Comparison of ENCODE assay signal across 25 mouse cellular contexts in genomic region chr19:26659976-26660375, GRCm38 (mm10). TPM values are rescaled to one million over a fixed set of nuclear protein-coding genes. Genes with fewer than 3 reads are reported as not detected.
A peak's percentile ranks its signal among the peaks of the same experiment; 100 is the strongest.
DNase-seq lines count a peak whose midpoint lies in the region; ATAC-seq and TF ChIP-seq lines count a peak whose summit lies in the region.
"Had no signal": no experiment of that assay in that cellular context is flagged by ENCODE, and none has a peak within 500 bp of the region (broad histone marks: within the 10 kb centered on the region; RNA-seq: fewer than 3 reads in every experiment).

No protein-coding gene starts in this region.

- WGBS in embryonic facial prominence, embryonic 11.5 days: 65% methylated on average over 5 of the region's 5 CpGs
- 73% methylated on average over 5 of the region's 5 CpGs for WGBS in embryonic facial prominence, embryonic 10.5 days
- 58% methylated on average over 5 of the region's 5 CpGs for WGBS in stomach, postnatal 0 days
- 84% methylated on average over 5 of the region's 5 CpGs for WGBS in liver, embryonic 11.5 days
- 74% methylated on average over 5 of the region's 5 CpGs for WGBS in lung, postnatal 0 days

- no peak overlapping the region for H3K4me3 ChIP-seq in embryonic facial prominence, embryonic 11.5 days (ENCODE audit: low read depth, low read length)
- no peak overlapping the region for H3K4me3 ChIP-seq in embryonic facial prominence, embryonic 10.5 days
- H3K4me3 ChIP-seq in stomach, postnatal 0 days (ENCODE audit: low read depth, low read length): no peak overlapping the region
- H3K4me3 ChIP-seq in liver, embryonic 11.5 days (ENCODE audit: low read depth, low read length): no peak overlapping the region
- H3K4me3 ChIP-seq in lung, postnatal 0 days (ENCODE audit: low read depth, low read length): no peak overlapping the region
- H3K4me3 ChIP-seq: embryonic facial prominence, embryonic 15.5 days; erythroblast, embryonic 14.5 days; forebrain, embryonic 10.5 days; heart, embryonic 10.5 days; hindbrain, embryonic 12.5 days had no signal

- no peak for ATAC-seq in embryonic facial prominence, embryonic 11.5 days (replicated peaks; ENCODE audit: insufficient number of reproducible peaks, low FRiP score, low TSS enrichment, low read depth)
- ATAC-seq in stomach, postnatal 0 days (ENCODE audit: low FRiP score, low TSS enrichment): 0 out of 2 replicates have a peak, but pooled peaks have one; percentile 49
- ATAC-seq in liver, embryonic 11.5 days (replicated peaks; ENCODE audit: low FRiP score): no peak
- no peak for ATAC-seq in lung, postnatal 0 days
- ATAC-seq: CD4-positive, CD25-positive, alpha-beta regulatory T cell, adult 4 months; forebrain, embryonic 14.5 days; hindbrain, postnatal 0 days had no signal

- no peak overlapping the region for H3K27ac ChIP-seq in embryonic facial prominence, embryonic 11.5 days (replicated peaks; ENCODE audit: low read depth, low read length)
- H3K27ac ChIP-seq in embryonic facial prominence, embryonic 10.5 days (replicated peaks): no peak overlapping the region
- no peak overlapping the region for H3K27ac ChIP-seq in stomach, postnatal 0 days (replicated peaks)
- no peak overlapping the region for H3K27ac ChIP-seq in liver, embryonic 11.5 days (ENCODE audit: low read depth, low read length)
- no peak overlapping the region for H3K27ac ChIP-seq in lung, postnatal 0 days (ENCODE audit: low read length)
- H3K27ac ChIP-seq: embryonic facial prominence, embryonic 15.5 days; forebrain, embryonic 10.5 days; heart, embryonic 10.5 days; hindbrain, embryonic 12.5 days; hindbrain, postnatal 0 days had no signal

- no peak for TF ChIP-seq EP300 in stomach, postnatal 0 days (optimal IDR thresholded peaks at IDR 0.05)
- no peak for TF ChIP-seq EP300 in lung, postnatal 0 days (IDR thresholded peaks at IDR 0.05)

- no peak overlapping the region for H3K4me2 ChIP-seq in embryonic facial prominence, embryonic 11.5 days (ENCODE audit: low read depth, low read length)
- H3K4me2 ChIP-seq in stomach, postnatal 0 days (replicated peaks; ENCODE audit: low read depth): no peak overlapping the region
- no peak overlapping the region for H3K4me2 ChIP-seq in liver, embryonic 11.5 days
- no peak overlapping the region for H3K4me2 ChIP-seq in lung, postnatal 0 days (replicated peaks; ENCODE audit: low read depth, low read length)
- H3K4me2 ChIP-seq: embryonic facial prominence, embryonic 15.5 days; hindbrain, embryonic 12.5 days had no signal

- H3K36me3 ChIP-seq in embryonic facial prominence, embryonic 11.5 days (replicated peaks; ENCODE audit: control insufficient read depth, insufficient read depth, low read depth, low read length): no peaks in the 10 kb centered on the region
- H3K36me3 ChIP-seq in embryonic facial prominence, embryonic 10.5 days (replicated peaks): no peaks in the 10 kb centered on the region
- peaks cover 10% of the 10 kb centered on the region for H3K36me3 ChIP-seq in stomach, postnatal 0 days (ENCODE audit: control insufficient read depth, insufficient read depth, low read length)
- H3K36me3 ChIP-seq in liver, embryonic 11.5 days (ENCODE audit: control insufficient read depth, insufficient read depth, low read length): no peaks in the 10 kb centered on the region
- peaks cover 9% of the 10 kb centered on the region for H3K36me3 ChIP-seq in lung, postnatal 0 days (ENCODE audit: insufficient read depth, low read length)
- H3K36me3 ChIP-seq: forebrain, embryonic 10.5 days; heart, embryonic 10.5 days; hindbrain, embryonic 12.5 days had no signal

- DNase-seq in embryonic facial prominence, embryonic 11.5 days (ENCODE audit: low spot score): peak; percentile 22
- DNase-seq in embryonic facial prominence, embryonic 10.5 days (ENCODE audit: low spot score): no peak
- DNase-seq in urinary bladder, postnatal 14 days (ENCODE audit: low spot score): peak; percentile 25
- DNase-seq in urinary bladder, adult 18-20 months (ENCODE audit: low spot score in 2 of 2): no peak
- DNase-seq in stomach, postnatal 0 days (ENCODE audit: low spot score): peak; percentile 38
- DNase-seq in liver, embryonic 11.5 days (ENCODE audit: low spot score): no peak
- DNase-seq in lung, postnatal 0 days (ENCODE audit: low spot score): no peak
- DNase-seq: adrenal gland, adult 8-10 months; adrenal gland, postnatal 36 days; B cell, adult 2 months; cerebellum, adult 11-12 months; cerebellum, adult 9-10 months; cerebellum, postnatal 25 days; gastrocnemius, postnatal 10 days; heart, adult 18-20 months; heart, postnatal 10 days; heart, postnatal 4 days had no signal

- H3K9me3 ChIP-seq in embryonic facial prominence, embryonic 11.5 days (replicated peaks; ENCODE audit: control insufficient read depth, low read length): no peaks in the 10 kb centered on the region
- H3K9me3 ChIP-seq in embryonic facial prominence, embryonic 10.5 days: no peaks in the 10 kb centered on the region
- H3K9me3 ChIP-seq in stomach, postnatal 0 days (ENCODE audit: control insufficient read depth, low read length): no peaks in the 10 kb centered on the region
- no peaks in the 10 kb centered on the region for H3K9me3 ChIP-seq in liver, embryonic 11.5 days (ENCODE audit: control insufficient read depth, low read length)
- H3K9me3 ChIP-seq in lung, postnatal 0 days (ENCODE audit: low read length): no peaks in the 10 kb centered on the region
- H3K9me3 ChIP-seq: embryonic facial prominence, embryonic 15.5 days; forebrain, embryonic 10.5 days; heart, embryonic 10.5 days; hindbrain, embryonic 12.5 days had no signal

- H3K4me1 ChIP-seq in embryonic facial prominence, embryonic 11.5 days (ENCODE audit: control insufficient read depth, insufficient read depth, low read length): no peaks in the 10 kb centered on the region
- H3K4me1 ChIP-seq in embryonic facial prominence, embryonic 10.5 days: peaks cover 3% of the 10 kb centered on the region; the same call in 1 of the 2 replicates
- no peaks in the 10 kb centered on the region for H3K4me1 ChIP-seq in stomach, postnatal 0 days (replicated peaks; ENCODE audit: control insufficient read depth, insufficient read depth)
- H3K4me1 ChIP-seq in liver, embryonic 11.5 days (replicated peaks; ENCODE audit: control insufficient read depth, insufficient read depth, low read length): no peaks in the 10 kb centered on the region
- H3K4me1 ChIP-seq in lung, postnatal 0 days (ENCODE audit: insufficient read depth, low read depth, low read length): no peaks in the 10 kb centered on the region
- H3K4me1 ChIP-seq: embryonic facial prominence, embryonic 15.5 days; forebrain, embryonic 10.5 days; hindbrain, embryonic 12.5 days had no signal

- H3K27me3 ChIP-seq in embryonic facial prominence, embryonic 11.5 days (ENCODE audit: control insufficient read depth, insufficient read depth, low read length): no peaks in the 10 kb centered on the region
- H3K27me3 ChIP-seq in embryonic facial prominence, embryonic 10.5 days (replicated peaks; ENCODE audit: low read depth, poor library complexity, severe bottlenecking): no peaks in the 10 kb centered on the region
- no peaks in the 10 kb centered on the region for H3K27me3 ChIP-seq in stomach, postnatal 0 days (ENCODE audit: control insufficient read depth, insufficient read depth, low read length)
- no peaks in the 10 kb centered on the region for H3K27me3 ChIP-seq in liver, embryonic 11.5 days (replicated peaks; ENCODE audit: control insufficient read depth, insufficient read depth, low read length)
- no peaks in the 10 kb centered on the region for H3K27me3 ChIP-seq in lung, postnatal 0 days (replicated peaks; ENCODE audit: insufficient read depth, low read length)
- H3K27me3 ChIP-seq: embryonic facial prominence, embryonic 15.5 days; hindbrain, embryonic 12.5 days had no signal

- no peak overlapping the region for H3K9ac ChIP-seq in embryonic facial prominence, embryonic 11.5 days (replicated peaks; ENCODE audit: low read length)
- no peak overlapping the region for H3K9ac ChIP-seq in stomach, postnatal 0 days (ENCODE audit: low read length)
- no peak overlapping the region for H3K9ac ChIP-seq in liver, embryonic 11.5 days (ENCODE audit: low read depth, low read length)
- H3K9ac ChIP-seq in lung, postnatal 0 days (replicated peaks; ENCODE audit: low read depth): no peak overlapping the region
- H3K9ac ChIP-seq: embryonic facial prominence, embryonic 15.5 days; hindbrain, embryonic 12.5 days had no signal

- TF ChIP-seq CTCF in stomach, postnatal 0 days (IDR thresholded peaks at IDR 0.05; ENCODE audit: low read depth): no peak
- no peak for TF ChIP-seq CTCF in lung, postnatal 0 days (IDR thresholded peaks at IDR 0.05)

RNA-seq across cellular contexts. Expression of gene Smarca2, which starts 55.1 kb away (rescaled TPM):
- polyA plus RNA-seq in embryonic facial prominence, embryonic 11.5 days (2014; fragmentation: Nextera tagmentation; extraction: Ambion mirVana): 46.2 and 53.4 TPM in 2 replicates
- polyA plus RNA-seq in embryonic facial prominence, embryonic 10.5 days (2016; fragmentation: Nextera tagmentation; extraction: Ambion mirVana): 39.2 and 49.0 TPM in 2 replicates
- 21.3 and 23.9 TPM in 2 replicates for polyA plus RNA-seq in stomach, postnatal 0 days (2015; fragmentation: Nextera tagmentation; extraction: Ambion mirVana)
- 16.1 and 16.3 TPM in 2 replicates for polyA plus RNA-seq in liver, embryonic 11.5 days (2014; fragmentation: Nextera tagmentation; extraction: Ambion mirVana)
- 46.3 and 69.8 TPM in 2 replicates for polyA plus RNA-seq in lung, postnatal 0 days (2015; fragmentation: Nextera tagmentation; extraction: Ambion mirVana)

Comparison
In these comparisons a context has a peak if more than half of its experiments do, and no peak if none do; other contexts are left out.
1. DNase-seq: peak in embryonic facial prominence, embryonic 11.5 days (single experiment), urinary bladder, postnatal 14 days (single experiment) and stomach, postnatal 0 days (single experiment); none in embryonic facial prominence, embryonic 10.5 days (single experiment), urinary bladder, adult 18-20 months (0 of 2), liver, embryonic 11.5 days (single experiment) and lung, postnatal 0 days (single experiment).